Mouse (Mus musculus): ENCODE measurements around the gene Mcf2l. TPM values are rescaled to one million over a fixed set of nuclear protein-coding genes. Genes with fewer than 3 reads are reported as not detected.

Mcf2l gene
- polyA plus RNA-seq, 1 experiment from 2014 or later: 11.5 TPM

- H3K9me3 ChIP-seq (replicated peaks): no peaks in the 10 kb centered on the region
- H3K36me3 ChIP-seq: no peaks in the 10 kb centered on the region
- H3K4me2 ChIP-seq: no peak overlapping the region
- no peak overlapping the region for H3K9ac ChIP-seq
- no peak overlapping the region for H3K4me3 ChIP-seq
- H3K27ac ChIP-seq (ENCODE audit: poor library complexity, severe bottlenecking): no peak overlapping the region
- H3K4me1 ChIP-seq (replicated peaks): no peaks in the 10 kb centered on the region
- ATAC-seq (ENCODE audit: insufficient number of reproducible peaks, low FRiP score): no peak
- H3K27me3 ChIP-seq (replicated peaks): no peaks in the 10 kb centered on the region
- WGBS: 78% methylated on average over 4 of the region's 4 CpGs
Measured at GRCm38 (mm10) chr8:12955880-12956279, 82.3 kb downstream of the Mcf2l start.

- no peak overlapping the region for H3K27ac ChIP-seq (ENCODE audit: poor library complexity, severe bottlenecking)
- H3K9ac ChIP-seq: no peak overlapping the region
- no peaks in the 10 kb centered on the region for H3K9me3 ChIP-seq (replicated peaks)
- 66% methylated on average over 5 of the region's 5 CpGs for whole genome bisulfite sequencing
- H3K4me3 ChIP-seq: no peak overlapping the region
- H3K36me3 ChIP-seq: no peaks in the 10 kb centered on the region
- ATAC-seq (ENCODE audit: insufficient number of reproducible peaks, low FRiP score): no peak
- H3K27me3 ChIP-seq (replicated peaks): no peaks in the 10 kb centered on the region
- H3K4me2 ChIP-seq: no peak overlapping the region
- no peaks in the 10 kb centered on the region for H3K4me1 ChIP-seq (replicated peaks)
Measured at GRCm38 (mm10) chr8:12956941-12957340, 83.3 kb downstream of the Mcf2l start.

- WGBS: 56% methylated on average over 6 of the region's 6 CpGs
Measured at GRCm38 (mm10) chr8:12957419-12957818, 83.8 kb downstream of the Mcf2l start.

GRCm38 (mm10) chr8:12960609-12961008 is 87.0 kb downstream of the Mcf2l start:
- no peak overlapping the region for H3K4me2 ChIP-seq
- H3K27me3 ChIP-seq (replicated peaks): no peaks in the 10 kb centered on the region
- ATAC-seq (ENCODE audit: insufficient number of reproducible peaks, low FRiP score): no peak
- H3K9ac ChIP-seq: no peak overlapping the region
- H3K4me3 ChIP-seq: no peak overlapping the region
- no peaks in the 10 kb centered on the region for H3K9me3 ChIP-seq (replicated peaks)
- WGBS: 80% methylated on average over 2 of the region's 2 CpGs
- no peaks in the 10 kb centered on the region; the same call in 1 of the 2 replicates for H3K4me1 ChIP-seq (replicated peaks)
- H3K36me3 ChIP-seq: no peaks in the 10 kb centered on the region
- H3K27ac ChIP-seq (ENCODE audit: poor library complexity, severe bottlenecking): no peak overlapping the region

More at GRCm38 (mm10) chr8:12957419-12957818, 83.8 kb downstream of the Mcf2l start:
- Histone ChIP-seq H3K27me3 (replicated peaks) (no peaks in the 10 kb centered on the region), H3K4me3 (no peak overlapping the region), H3K27ac (ENCODE audit: poor library complexity, severe bottlenecking) (no peak overlapping the region), H3K4me2 (no peak overlapping the region), H3K4me1 (replicated peaks) (no peaks in the 10 kb centered on the region; the same call in 1 of the 2 replicates), H3K36me3 (no peaks in the 10 kb centered on the region), H3K9me3 (replicated peaks) (no peaks in the 10 kb centered on the region), H3K9ac (no peak overlapping the region)
- ATAC-seq (ENCODE audit: insufficient number of reproducible peaks, low FRiP score): no peak

- H3K27me3 ChIP-seq (replicated peaks): no peaks in the 10 kb centered on the region
- 21% methylated on average over 2 of the region's 2 CpGs for WGBS
- H3K36me3 ChIP-seq: no peaks in the 10 kb centered on the region
- H3K4me1 ChIP-seq (replicated peaks): no peaks in the 10 kb centered on the region; the same call in 1 of the 2 replicates
- no peak overlapping the region for H3K27ac ChIP-seq (ENCODE audit: poor library complexity, severe bottlenecking)
- no peaks in the 10 kb centered on the region; the same call in 1 of the 2 replicates for H3K9me3 ChIP-seq (replicated peaks)
- H3K4me2 ChIP-seq: no peak overlapping the region
- ATAC-seq (ENCODE audit: insufficient number of reproducible peaks, low FRiP score): no peak
- H3K9ac ChIP-seq: no peak overlapping the region
- H3K4me3 ChIP-seq: no peak overlapping the region
Measured at GRCm38 (mm10) chr8:12961211-12961610, 87.6 kb downstream of the Mcf2l start.

- Histone ChIP-seq H3K9ac (no peak overlapping the region), H3K27ac (ENCODE audit: poor library complexity, severe bottlenecking) (no peak overlapping the region), H3K4me2 (no peak overlapping the region), H3K4me1 (replicated peaks) (no peaks in the 10 kb centered on the region; the same call in 1 of the 2 replicates), H3K27me3 (replicated peaks) (no peaks in the 10 kb centered on the region), H3K9me3 (replicated peaks) (no peaks in the 10 kb centered on the region; the same call in 1 of the 2 replicates), H3K4me3 (no peak overlapping the region), H3K36me3 (no peaks in the 10 kb centered on the region)
- no peak for ATAC-seq (ENCODE audit: insufficient number of reproducible peaks, low FRiP score)
- 59% methylated on average over 8 of the region's 8 CpGs for WGBS
Measured at GRCm38 (mm10) chr8:12961821-12962534, 88.4 kb downstream of the Mcf2l start.

- Histone ChIP-seq H3K36me3 (no peaks in the 10 kb centered on the region), H3K4me3 (no peak overlapping the region), H3K4me1 (replicated peaks) (no peaks in the 10 kb centered on the region; the same call in 1 of the 2 replicates), H3K27me3 (replicated peaks) (no peaks in the 10 kb centered on the region), H3K9ac (no peak overlapping the region), H3K4me2 (no peak overlapping the region), H3K27ac (ENCODE audit: poor library complexity, severe bottlenecking) (no peak overlapping the region), H3K9me3 (replicated peaks) (no peaks in the 10 kb centered on the region; the same call in 1 of the 2 replicates)
- 55% methylated on average over 13 of the region's 13 CpGs for WGBS
- no peak for ATAC-seq (ENCODE audit: insufficient number of reproducible peaks, low FRiP score)
Measured at GRCm38 (mm10) chr8:12962541-12963380, 89.2 kb downstream of the Mcf2l start.

GRCm38 (mm10) chr8:12976290-12976689 is 102.7 kb downstream of the Mcf2l start:
- Histone ChIP-seq H3K9ac (no peak overlapping the region), H3K4me2 (no peak overlapping the region), H3K27ac (ENCODE audit: poor library complexity, severe bottlenecking) (no peak overlapping the region), H3K9me3 (replicated peaks) (no peaks in the 10 kb centered on the region), H3K4me1 (replicated peaks) (peaks cover 2% of the 10 kb centered on the region; the same call in 1 of the 2 replicates), H3K4me3 (no peak overlapping the region), H3K36me3 (peaks cover 6% of the 10 kb centered on the region), H3K27me3 (replicated peaks) (peaks cover 6% of the 10 kb centered on the region; the same call in 1 of the 2 replicates)
- WGBS: 83% methylated on average over 11 of the region's 11 CpGs
- ATAC-seq (ENCODE audit: insufficient number of reproducible peaks, low FRiP score): no peak

GRCm38 (mm10) chr8:12976723-12977122 is 103.1 kb downstream of the Mcf2l start:
- Histone ChIP-seq H3K9ac (no peak overlapping the region), H3K27me3 (replicated peaks) (peaks cover 6% of the 10 kb centered on the region; the same call in 1 of the 2 replicates), H3K4me1 (replicated peaks) (peaks cover 2% of the 10 kb centered on the region; the same call in 1 of the 2 replicates), H3K4me3 (no peak overlapping the region), H3K9me3 (replicated peaks) (no peaks in the 10 kb centered on the region), H3K27ac (ENCODE audit: poor library complexity, severe bottlenecking) (no peak overlapping the region), H3K4me2 (no peak overlapping the region), H3K36me3 (peaks cover 6% of the 10 kb centered on the region)
- ATAC-seq (ENCODE audit: insufficient number of reproducible peaks, low FRiP score): no peak
- WGBS: 36% methylated on average over 5 of the region's 5 CpGs

GRCm38 (mm10) chr8:12977325-12977724 is 103.7 kb downstream of the Mcf2l start:
- WGBS: 46% methylated on average over 12 of the region's 12 CpGs
- Histone ChIP-seq H3K9me3 (replicated peaks) (peaks cover 2% of the 10 kb centered on the region; the same call in 1 of the 2 replicates), H3K4me1 (replicated peaks) (peaks cover 2% of the 10 kb centered on the region; the same call in 1 of the 2 replicates), H3K4me3 (no peak overlapping the region), H3K36me3 (peaks cover 6% of the 10 kb centered on the region), H3K9ac (no peak overlapping the region), H3K4me2 (no peak overlapping the region), H3K27ac (ENCODE audit: poor library complexity, severe bottlenecking) (no peak overlapping the region), H3K27me3 (replicated peaks) (peaks cover 6% of the 10 kb centered on the region; the same call in 1 of the 2 replicates)
- ATAC-seq (ENCODE audit: insufficient number of reproducible peaks, low FRiP score): no peak

- Histone ChIP-seq H3K36me3 (peaks cover 6% of the 10 kb centered on the region), H3K9me3 (replicated peaks) (peaks cover 5% of the 10 kb centered on the region; the same call in 1 of the 2 replicates), H3K27me3 (replicated peaks) (peaks cover 6% of the 10 kb centered on the region; the same call in 1 of the 2 replicates), H3K9ac (no peak overlapping the region), H3K4me2 (no peak overlapping the region), H3K4me3 (no peak overlapping the region), H3K4me1 (replicated peaks) (peaks cover 2% of the 10 kb centered on the region; the same call in 1 of the 2 replicates), H3K27ac (ENCODE audit: poor library complexity, severe bottlenecking) (no peak overlapping the region)
- 43% methylated on average over 2 of the region's 2 CpGs for WGBS
- no peak for ATAC-seq (ENCODE audit: insufficient number of reproducible peaks, low FRiP score)
Measured at GRCm38 (mm10) chr8:12978308-12978707, 104.7 kb downstream of the Mcf2l start.

Data from heart, embryonic 12.5 days (tissue).